Mouse (Mus musculus) right cerebral cortex, adult 18-20 months (tissue): ENCODE measurements around the gene Coq7.

Experiments used
- DNase-seq: peaks from one replicate; pipeline ENCODE4 v3.0.0; 2022; ENCODE audit warnings: mixed read lengths

Gene Coq7

GRCm38 (mm10) chr7:118461400-118462136, 71.6 kb downstream of the Coq7 start:
- DNase-seq: no peak
